Mouse (Mus musculus): ENCODE measurements at regions not wholly inside any gene's neighbourhood (a gene's known extent, or its start where the extent isn't known, plus 50 kb on each side); places are given as distances from the start of the nearest gene placed in this dataset.

DNA sequence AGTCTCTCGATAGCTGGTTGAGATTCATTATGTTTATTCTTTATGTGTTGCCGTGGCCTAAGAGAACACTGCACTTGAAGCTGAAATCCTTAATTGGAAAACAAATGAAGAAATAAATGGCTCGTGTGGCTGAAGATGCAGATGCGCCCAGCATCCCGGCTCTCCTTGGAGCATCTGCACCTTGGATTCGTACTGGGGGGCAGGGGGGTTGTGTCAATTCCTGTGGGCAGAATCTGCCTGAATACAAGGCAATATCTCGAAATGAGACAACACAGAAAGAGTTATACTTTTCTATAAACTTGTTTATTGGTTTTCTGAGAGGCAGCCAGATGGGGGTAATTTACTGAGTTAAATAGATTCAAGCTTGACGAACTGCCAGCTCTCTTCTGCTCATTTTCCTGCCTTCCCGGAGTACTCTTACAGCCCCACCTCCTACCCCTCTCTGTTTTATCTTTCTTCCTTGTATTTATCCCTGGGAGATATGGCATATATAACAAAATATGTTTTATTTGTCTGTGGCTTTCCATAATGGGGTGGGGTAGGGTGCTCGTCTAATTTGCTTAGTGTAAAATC lies 229.1 kb downstream of the Pmp22 start:
- no peak overlapping the region for H3K9ac ChIP-seq
- no peaks in the 10 kb centered on the region for H3K4me1 ChIP-seq
- H3K9me3 ChIP-seq: no peaks in the 10 kb centered on the region
- H3K27ac ChIP-seq: no peak overlapping the region
- H3K36me3 ChIP-seq (replicated peaks): no peaks in the 10 kb centered on the region
- no peak for ATAC-seq (ENCODE audit: low FRiP score)
- no peak overlapping the region for H3K4me2 ChIP-seq
- no peak overlapping the region for H3K4me3 ChIP-seq (replicated peaks)
- H3K27me3 ChIP-seq: 0 out of 2 replicates have a peak, but pooled peaks cover 4% of the 10 kb centered on the region
- 80% methylated on average over 10 of the region's 10 CpGs for WGBS

DNA sequence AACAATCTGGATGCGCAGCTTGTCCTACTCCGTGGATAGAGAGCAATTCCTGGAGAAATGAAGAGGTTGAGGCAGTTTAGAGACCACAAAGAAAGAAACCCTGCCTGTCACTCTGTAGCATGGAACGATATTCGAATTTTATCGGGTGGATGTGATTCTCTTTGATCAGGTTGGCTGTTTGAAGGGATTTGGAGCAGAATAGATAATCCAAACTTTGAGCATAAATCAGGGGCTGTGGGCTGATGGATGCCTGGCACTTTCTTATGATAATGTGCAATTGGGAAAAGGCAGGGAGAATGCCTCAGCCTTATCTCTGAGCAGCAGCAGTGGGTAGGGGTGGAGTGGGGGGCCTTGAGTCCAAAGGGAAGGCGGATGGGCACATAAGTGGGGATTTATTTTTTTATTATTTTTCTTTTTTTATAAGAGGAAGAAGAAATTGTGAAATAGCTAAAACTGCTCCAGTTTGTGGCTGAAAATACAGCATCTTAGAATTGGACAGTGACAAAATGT lies 239.0 kb downstream of the Pmp22 start:
- no peak overlapping the region for H3K4me2 ChIP-seq
- no peaks in the 10 kb centered on the region for H3K36me3 ChIP-seq (replicated peaks)
- WGBS: 85% methylated on average over 6 of the region's 6 CpGs
- no peaks in the 10 kb centered on the region for H3K9me3 ChIP-seq
- no peak overlapping the region for H3K27ac ChIP-seq
- ATAC-seq (ENCODE audit: low FRiP score): no peak
- H3K27me3 ChIP-seq: peaks cover 3% of the 10 kb centered on the region; the same call in 1 of the 2 replicates
- no peak overlapping the region for H3K9ac ChIP-seq
- H3K4me1 ChIP-seq: no peaks in the 10 kb centered on the region
- no peak overlapping the region for H3K4me3 ChIP-seq (replicated peaks)

- Histone ChIP-seq H3K4me2 (no peak overlapping the region), H3K9me3 (no peaks in the 10 kb centered on the region), H3K4me1 (no peaks in the 10 kb centered on the region), H3K9ac (no peak overlapping the region), H3K4me3 (replicated peaks) (no peak overlapping the region), H3K27me3 (peaks cover 3% of the 10 kb centered on the region; the same call in 1 of the 2 replicates), H3K36me3 (replicated peaks) (no peaks in the 10 kb centered on the region), H3K27ac (no peak overlapping the region)
- no peak for ATAC-seq (ENCODE audit: low FRiP score)
- WGBS: 93% methylated on average over 2 of the region's 2 CpGs
These were observed 240.7 kb downstream of the Pmp22 start for GRCm38 (mm10) chr11:63369475-63369874.

- Histone ChIP-seq H3K9me3 (no peaks in the 10 kb centered on the region), H3K4me3 (replicated peaks) (no peak overlapping the region), H3K4me1 (no peaks in the 10 kb centered on the region), H3K4me2 (no peak overlapping the region), H3K9ac (no peak overlapping the region), H3K27ac (no peak overlapping the region), H3K27me3 (peaks cover 3% of the 10 kb centered on the region; the same call in 1 of the 2 replicates), H3K36me3 (replicated peaks) (no peaks in the 10 kb centered on the region)
- ATAC-seq (ENCODE audit: low FRiP score): no peak
- WGBS: 96% methylated on average over 3 of the region's 3 CpGs
These were observed 247.5 kb downstream of the Pmp22 start for GRCm38 (mm10) chr11:63376311-63376710.

DNA sequence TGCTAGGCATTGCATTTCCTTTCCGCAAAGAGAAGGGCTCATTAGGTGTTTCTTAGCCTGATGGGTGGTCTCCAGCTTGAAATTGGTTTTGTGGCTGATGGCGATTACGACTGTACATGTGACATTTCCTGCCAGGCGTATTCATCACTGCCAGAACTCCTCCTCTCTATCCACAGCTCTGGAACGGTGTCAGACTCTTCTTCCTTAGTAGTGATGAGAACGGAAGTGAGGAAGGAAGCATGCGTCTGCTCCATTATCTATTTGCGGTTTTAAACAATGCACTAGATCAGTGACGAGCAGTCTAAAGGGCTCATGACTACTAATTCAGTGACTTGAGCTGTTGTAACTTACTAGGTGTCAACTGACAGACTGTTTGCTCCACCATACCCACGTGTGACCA lies 248.2 kb downstream of the Pmp22 start:
- no peak for ATAC-seq (ENCODE audit: low FRiP score)
- no peaks in the 10 kb centered on the region for H3K27me3 ChIP-seq
- no peak overlapping the region for H3K4me3 ChIP-seq (replicated peaks)
- H3K27ac ChIP-seq: no peak overlapping the region
- no peak overlapping the region for H3K9ac ChIP-seq
- no peak overlapping the region for H3K4me2 ChIP-seq
- no peaks in the 10 kb centered on the region for H3K36me3 ChIP-seq (replicated peaks)
- no peaks in the 10 kb centered on the region for H3K9me3 ChIP-seq
- 81% methylated on average over 10 of the region's 10 CpGs for WGBS
- no peaks in the 10 kb centered on the region for H3K4me1 ChIP-seq

GRCm38 (mm10) chr11:63388247-63388646 lies 259.5 kb downstream of the Pmp22 start:
- Histone ChIP-seq H3K4me3 (replicated peaks) (no peak overlapping the region), H3K9me3 (no peaks in the 10 kb centered on the region), H3K4me1 (no peaks in the 10 kb centered on the region), H3K9ac (no peak overlapping the region), H3K36me3 (replicated peaks) (no peaks in the 10 kb centered on the region), H3K27ac (no peak overlapping the region), H3K4me2 (no peak overlapping the region), H3K27me3 (no peaks in the 10 kb centered on the region; the same call in 1 of the 2 replicates)
- no peak for ATAC-seq (ENCODE audit: low FRiP score)
- WGBS: 89% methylated on average over 4 of the region's 4 CpGs

GRCm38 (mm10) chr11:63391478-63391877 lies 262.7 kb downstream of the Pmp22 start:
- ATAC-seq (ENCODE audit: low FRiP score): no peak

DNA sequence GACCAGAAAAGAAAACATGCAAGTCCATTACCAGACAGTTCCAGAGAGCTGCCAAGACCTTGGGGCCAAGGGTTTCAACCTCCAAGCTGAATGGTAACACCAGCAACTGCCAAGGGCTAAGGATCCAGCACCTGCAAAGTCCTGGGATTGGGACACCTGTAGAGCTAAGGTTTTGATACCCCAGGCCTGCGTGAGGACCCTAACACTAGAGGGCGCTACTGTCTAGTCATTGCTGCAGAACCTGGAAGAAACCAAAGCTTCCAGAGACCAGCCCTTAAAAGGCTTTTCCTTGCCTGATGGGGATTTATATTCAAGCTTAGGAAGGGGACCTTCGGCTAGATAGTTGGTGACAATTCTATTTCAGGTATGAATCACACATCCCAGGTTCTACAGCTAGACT lies 263.6 kb downstream of the Pmp22 start:
- Histone ChIP-seq H3K27me3 (no peaks in the 10 kb centered on the region; the same call in 1 of the 2 replicates), H3K36me3 (replicated peaks) (no peaks in the 10 kb centered on the region), H3K4me3 (replicated peaks) (no peak overlapping the region), H3K4me1 (peaks cover 8% of the 10 kb centered on the region), H3K27ac (no peak overlapping the region), H3K9ac (no peak overlapping the region), H3K4me2 (no peak overlapping the region), H3K9me3 (no peaks in the 10 kb centered on the region)
- 68% methylated on average over 3 of the region's 3 CpGs for WGBS
- ATAC-seq (ENCODE audit: low FRiP score): no peak

More at GRCm38 (mm10) chr11:63391478-63391877, 262.7 kb downstream of the Pmp22 start:
- H3K9ac ChIP-seq: no peak overlapping the region
- H3K4me2 ChIP-seq: no peak overlapping the region
- no peaks in the 10 kb centered on the region for H3K36me3 ChIP-seq (replicated peaks)
- WGBS: 48% methylated on average over 3 of the region's 3 CpGs
- H3K4me1 ChIP-seq: peaks cover 5% of the 10 kb centered on the region
- H3K4me3 ChIP-seq (replicated peaks): no peak overlapping the region
- H3K27ac ChIP-seq: no peak overlapping the region
- no peaks in the 10 kb centered on the region; the same call in 1 of the 2 replicates for H3K27me3 ChIP-seq
- no peaks in the 10 kb centered on the region for H3K9me3 ChIP-seq

DNA sequence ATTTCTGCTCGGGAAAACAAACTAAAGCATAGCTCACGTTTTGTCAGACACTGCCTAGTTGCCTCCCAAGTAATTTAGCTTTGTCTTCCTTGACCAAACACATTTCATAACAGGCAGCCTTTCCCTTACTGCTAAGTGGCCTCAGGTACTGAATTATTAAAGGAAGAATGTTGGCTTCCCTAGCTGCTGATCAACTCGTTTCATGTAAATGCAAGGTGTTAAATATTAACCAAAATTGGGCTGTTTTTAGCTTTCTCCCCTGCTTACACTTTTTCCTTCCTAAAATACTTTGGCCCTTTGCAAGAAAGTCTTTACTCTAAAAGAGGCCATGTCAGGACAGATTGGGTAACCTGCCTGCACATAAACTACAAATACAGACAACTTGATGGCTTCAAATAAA lies 265.4 kb downstream of the Pmp22 start:
- 78% methylated on average over 3 of the region's 3 CpGs for WGBS
- H3K27me3 ChIP-seq: no peaks in the 10 kb centered on the region; the same call in 1 of the 2 replicates
- no peak overlapping the region for H3K4me2 ChIP-seq
- H3K27ac ChIP-seq: no peak overlapping the region
- no peaks in the 10 kb centered on the region for H3K36me3 ChIP-seq (replicated peaks)
- no peak overlapping the region for H3K9ac ChIP-seq
- no peaks in the 10 kb centered on the region for H3K9me3 ChIP-seq
- no peak overlapping the region for H3K4me3 ChIP-seq (replicated peaks)
- peaks cover 8% of the 10 kb centered on the region for H3K4me1 ChIP-seq
- ATAC-seq (ENCODE audit: low FRiP score): no peak

DNA sequence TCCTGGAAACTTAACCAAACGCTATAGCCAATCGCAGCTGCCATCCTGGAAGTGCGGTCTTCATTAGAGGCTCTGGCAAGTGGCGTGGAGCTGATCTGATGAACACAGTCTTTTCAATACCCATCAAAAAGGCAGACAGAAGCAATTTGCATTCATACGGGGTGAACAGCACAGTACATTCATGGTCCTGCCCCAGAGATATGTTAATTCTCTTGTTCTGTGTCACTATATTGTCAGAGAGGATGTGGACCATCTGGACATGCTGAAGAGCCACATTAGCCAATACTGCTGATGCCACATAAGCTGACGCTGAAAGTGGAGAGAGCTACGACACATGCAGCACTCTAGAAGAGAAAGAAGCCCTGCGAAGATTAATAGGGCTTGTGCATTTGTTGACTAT lies 267.6 kb downstream of the Pmp22 start:
- WGBS: 52% methylated on average over 8 of the region's 8 CpGs
- Histone ChIP-seq H3K9ac (no peak overlapping the region), H3K9me3 (no peaks in the 10 kb centered on the region), H3K27ac (no peak overlapping the region; the same call in 1 of the 2 replicates), H3K4me2 (no peak overlapping the region), H3K4me3 (replicated peaks) (no peak overlapping the region), H3K36me3 (replicated peaks) (no peaks in the 10 kb centered on the region), H3K27me3 (peaks cover 9% of the 10 kb centered on the region), H3K4me1 (peaks cover 8% of the 10 kb centered on the region)
- no peak for ATAC-seq (ENCODE audit: low FRiP score)

DNA sequence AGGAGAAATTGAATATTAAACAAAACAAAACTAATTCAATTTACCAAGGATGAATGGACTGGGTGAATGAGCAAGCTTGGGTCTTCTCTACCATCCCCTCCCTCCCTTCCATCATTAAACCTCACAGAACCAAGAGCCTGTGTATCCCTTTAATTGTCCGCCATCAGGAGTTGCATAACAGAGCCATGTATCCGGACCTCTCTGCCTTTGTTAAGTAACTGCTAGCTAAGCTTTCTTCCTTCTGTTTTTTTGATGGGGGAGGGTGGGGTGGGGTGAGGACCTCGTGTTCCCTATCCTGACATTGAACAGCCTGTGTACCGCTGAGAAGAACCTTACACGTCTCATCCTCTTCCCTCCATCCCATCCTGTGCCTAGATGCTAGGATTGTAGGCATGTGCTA lies 274.0 kb downstream of the Pmp22 start:
- whole genome bisulfite sequencing: 52% methylated on average over 5 of the region's 5 CpGs
- no peak overlapping the region for H3K9ac ChIP-seq
- H3K27me3 ChIP-seq: peaks cover 62% of the 10 kb centered on the region

DNA sequence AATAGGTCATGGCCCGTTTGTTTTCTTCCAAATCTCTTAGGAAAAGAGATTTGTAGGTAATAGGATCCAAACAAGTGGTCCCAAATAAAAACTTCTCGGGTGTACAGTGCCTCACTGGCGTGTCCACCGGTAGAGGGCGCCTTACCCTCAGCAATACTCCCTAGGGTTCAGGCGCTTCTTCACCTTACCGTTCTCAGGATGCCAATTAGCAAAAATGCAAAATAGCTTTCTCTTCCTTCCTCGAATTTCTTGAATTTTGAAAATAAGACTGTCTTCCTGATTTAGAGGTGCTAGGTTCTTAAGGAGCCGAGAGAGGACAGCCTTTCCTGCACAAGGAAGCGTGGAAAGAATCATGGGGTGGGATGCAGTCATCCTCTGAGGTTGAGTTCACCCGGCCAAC lies 275.9 kb downstream of the Pmp22 start:
- H3K4me1 ChIP-seq: peaks cover 5% of the 10 kb centered on the region; the same call in 1 of the 2 replicates
- H3K9ac ChIP-seq: no peak overlapping the region
- ATAC-seq (ENCODE audit: low FRiP score): no peak
- no peak overlapping the region for H3K27ac ChIP-seq
- no peaks in the 10 kb centered on the region for H3K36me3 ChIP-seq (replicated peaks)
- H3K9me3 ChIP-seq: no peaks in the 10 kb centered on the region
- H3K4me3 ChIP-seq (replicated peaks): no peak overlapping the region
- H3K4me2 ChIP-seq: 0 out of 2 replicates have a peak overlapping the region, but pooled peaks have one; percentile 19
- peaks cover 73% of the 10 kb centered on the region for H3K27me3 ChIP-seq
- WGBS: 13% methylated on average over 11 of the region's 11 CpGs

More for the DNA sequence above, 274.0 kb downstream of the Pmp22 start:
- H3K4me1 ChIP-seq: peaks cover 5% of the 10 kb centered on the region; the same call in 1 of the 2 replicates
- no peak for ATAC-seq (ENCODE audit: low FRiP score)
- H3K4me3 ChIP-seq (replicated peaks): no peak overlapping the region
- no peaks in the 10 kb centered on the region for H3K9me3 ChIP-seq
- no peaks in the 10 kb centered on the region for H3K36me3 ChIP-seq (replicated peaks)
- H3K4me2 ChIP-seq: no peak overlapping the region
- no peak overlapping the region for H3K27ac ChIP-seq

DNA sequence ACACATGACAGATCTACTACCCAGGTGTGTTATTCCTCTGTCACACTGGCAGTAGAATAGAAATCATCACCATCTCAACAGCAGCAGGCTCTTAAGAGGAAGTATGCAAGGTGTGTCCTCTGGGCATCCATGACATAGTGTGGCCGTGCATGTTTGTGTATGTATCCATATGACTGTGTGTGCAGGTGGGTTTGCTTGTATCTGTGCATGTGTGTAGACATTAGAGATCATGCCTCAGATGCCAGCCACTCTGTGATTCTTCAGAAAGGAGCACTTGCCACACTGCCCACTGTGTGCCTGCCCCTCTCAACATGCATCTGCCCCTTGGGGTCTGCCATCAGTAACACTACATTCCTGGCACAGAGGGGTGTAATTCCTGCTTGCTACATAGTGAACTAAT lies 280.6 kb downstream of the Pmp22 start:
- Histone ChIP-seq H3K27ac (no peak overlapping the region), H3K36me3 (replicated peaks) (no peaks in the 10 kb centered on the region), H3K4me1 (peaks cover 31% of the 10 kb centered on the region), H3K9ac (no peak overlapping the region), H3K4me3 (replicated peaks) (no peak overlapping the region), H3K27me3 (peaks cover 70% of the 10 kb centered on the region), H3K9me3 (no peaks in the 10 kb centered on the region), H3K4me2 (no peak overlapping the region)
- ATAC-seq (ENCODE audit: low FRiP score): no peak
- WGBS: 92% methylated on average over 1 of the region's 1 CpGs
